Mouse (Mus musculus) liver, embryonic 14.5 days (tissue): ENCODE results near the gene Nceh1.

Source experiments
- CTCF ChIP-seq: IDR thresholded peaks from 2 replicates; pipeline ENCODE4 v1.5.1; 2016; ENCODE audit warnings: antibody characterized with exemption, low read depth, control low read depth
- EP300 ChIP-seq: IDR thresholded peaks from 2 replicates; pipeline ENCODE4 v1.6.1; 2016; ENCODE audit warnings: antibody characterized with exemption, low read depth

DNA sequence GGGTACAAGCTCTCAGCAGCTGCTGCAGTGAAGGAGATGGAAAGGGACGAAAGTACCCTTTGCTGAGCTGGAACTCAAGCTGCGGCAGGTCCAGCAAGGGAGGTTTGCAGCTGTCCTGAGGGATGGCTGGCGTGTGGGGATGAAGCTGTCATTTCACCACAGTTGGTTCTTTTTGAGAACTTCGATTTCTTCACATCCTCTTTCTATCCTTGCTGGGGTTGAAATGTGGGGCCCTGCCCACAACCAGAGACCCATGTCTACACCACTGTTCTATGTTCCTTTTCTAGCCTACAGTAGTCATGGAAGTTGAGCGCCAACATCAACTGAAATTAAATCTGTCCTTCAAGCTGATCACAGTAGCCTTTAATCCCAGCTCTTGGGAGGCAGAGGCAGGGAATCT lies 35.8 kb downstream of the Nceh1 start:
- TF ChIP-seq CTCF (no peak), EP300 (no peak)
